Mouse (Mus musculus): ENCODE data around the gene 1700019D03Rik.

The 1700019D03Rik gene

DNA sequence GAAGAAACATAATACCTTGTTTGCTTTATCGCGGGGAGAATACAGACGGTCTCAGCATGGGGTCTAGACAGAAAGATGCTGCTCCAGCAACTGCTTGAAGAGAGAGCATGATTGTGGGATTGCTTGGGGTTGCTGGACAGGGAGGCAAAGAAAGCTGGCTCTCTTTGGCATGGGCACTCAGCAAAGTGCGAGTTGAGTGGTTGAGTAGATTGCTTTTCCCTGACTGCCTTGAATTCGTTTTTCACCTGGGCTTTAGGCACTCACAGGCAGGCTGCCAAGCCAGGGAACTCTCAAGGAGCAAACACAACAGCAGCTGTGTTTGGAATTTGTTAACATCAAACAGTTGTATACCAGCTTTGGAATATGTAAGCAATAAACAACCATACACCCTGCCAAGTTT, at the start of gene 1700019D03Rik:
Gene 1700019D03Rik (minus strand): TSS at position 101 of the 400 bp plus-strand sequence.
- no peak for DNase-seq

DNA sequence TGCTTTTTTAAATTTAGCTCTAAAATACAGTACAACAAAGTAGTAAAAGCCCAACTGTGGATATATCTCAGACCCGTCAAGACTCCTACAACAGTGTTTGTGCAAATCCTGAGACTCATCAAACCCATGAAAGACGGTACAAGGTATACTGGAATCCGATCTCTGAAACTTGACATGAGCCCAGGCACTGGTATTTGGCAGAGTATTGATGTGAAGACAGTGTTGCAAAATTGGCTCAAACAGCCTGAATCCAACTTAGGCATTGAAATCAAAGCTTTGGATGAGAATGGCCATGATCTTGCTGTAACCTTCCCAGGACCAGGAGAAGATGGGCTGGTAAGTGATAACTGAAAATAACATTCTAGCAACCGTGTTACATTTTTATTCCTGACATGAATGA, 43.9 kb upstream of the 1700019D03Rik start:
- no peak for DNase-seq

DNA sequence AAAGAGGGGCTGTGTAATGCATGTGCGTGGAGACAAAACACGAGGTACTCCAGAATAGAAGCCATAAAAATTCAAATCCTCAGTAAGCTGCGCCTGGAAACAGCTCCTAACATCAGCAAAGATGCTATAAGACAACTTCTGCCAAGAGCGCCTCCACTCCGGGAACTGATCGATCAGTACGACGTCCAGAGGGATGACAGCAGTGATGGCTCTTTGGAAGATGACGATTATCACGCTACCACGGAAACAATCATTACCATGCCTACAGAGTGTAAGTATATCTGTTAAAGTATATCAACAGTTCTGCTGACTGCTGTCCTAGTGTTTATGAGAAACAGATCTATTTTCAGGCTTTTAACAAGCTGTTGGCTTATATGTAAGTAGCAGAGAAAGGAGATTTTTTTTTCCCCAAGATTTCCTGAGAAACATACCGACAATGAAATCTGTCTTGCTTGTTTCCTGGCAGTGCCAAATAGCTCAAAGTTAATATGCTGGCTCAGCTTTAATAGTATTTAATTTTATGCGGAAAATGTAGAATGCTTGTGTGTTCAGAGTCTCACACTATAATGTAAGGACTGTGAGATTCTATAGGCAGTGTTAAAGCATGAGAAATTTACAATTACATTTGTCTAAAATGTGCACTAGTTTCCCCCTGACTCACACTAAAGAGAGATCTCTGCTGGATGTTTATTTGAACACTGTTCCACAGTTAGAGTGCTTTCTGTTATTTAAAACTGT, 42.1 kb upstream of the 1700019D03Rik start:
- DNase-seq: no peak

DNA sequence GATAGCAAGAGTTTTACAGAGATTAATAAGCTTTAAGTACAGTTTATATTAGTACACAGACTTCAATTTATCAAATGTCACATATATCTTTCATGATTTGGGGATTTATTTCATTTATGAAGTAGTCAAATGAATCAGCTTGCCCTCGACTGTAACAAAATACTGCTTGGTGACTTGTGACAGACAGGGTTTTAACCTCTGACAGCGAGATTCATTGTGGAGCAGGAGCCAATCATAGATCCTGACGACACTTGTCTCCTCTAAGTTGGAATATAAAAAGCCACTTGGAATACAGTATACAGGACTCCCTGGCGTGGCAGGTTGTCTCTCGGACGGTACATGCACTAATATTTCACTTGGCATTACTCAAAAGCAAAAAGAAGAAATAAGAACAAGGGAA, 41.4 kb upstream of the 1700019D03Rik start, which contains the start of gene Mstn:
Gene Mstn (plus strand): TSS at position 301 of the 400 bp plus-strand sequence.
- DNase-seq: no peak

DNA sequence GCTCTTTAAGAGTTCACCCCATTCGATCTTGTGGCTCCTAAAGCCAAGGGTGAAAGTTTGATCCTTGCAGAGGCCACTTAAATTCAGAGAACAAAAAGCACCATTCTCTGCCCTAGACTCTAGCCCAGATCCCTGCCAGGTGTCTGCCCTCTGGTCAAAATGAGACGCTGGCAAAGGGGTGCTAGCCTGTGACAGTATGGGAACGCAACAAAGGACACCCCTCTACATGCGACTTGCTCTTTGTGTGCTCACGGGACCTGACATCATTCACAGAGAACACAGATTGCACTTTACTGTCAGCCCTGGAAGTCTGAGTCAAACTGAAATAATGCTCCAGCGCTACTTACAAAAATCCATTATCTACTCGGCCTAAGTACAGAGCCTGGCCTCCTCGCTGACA, 40.5 kb upstream of the 1700019D03Rik start:
- no peak for DNase-seq

DNA sequence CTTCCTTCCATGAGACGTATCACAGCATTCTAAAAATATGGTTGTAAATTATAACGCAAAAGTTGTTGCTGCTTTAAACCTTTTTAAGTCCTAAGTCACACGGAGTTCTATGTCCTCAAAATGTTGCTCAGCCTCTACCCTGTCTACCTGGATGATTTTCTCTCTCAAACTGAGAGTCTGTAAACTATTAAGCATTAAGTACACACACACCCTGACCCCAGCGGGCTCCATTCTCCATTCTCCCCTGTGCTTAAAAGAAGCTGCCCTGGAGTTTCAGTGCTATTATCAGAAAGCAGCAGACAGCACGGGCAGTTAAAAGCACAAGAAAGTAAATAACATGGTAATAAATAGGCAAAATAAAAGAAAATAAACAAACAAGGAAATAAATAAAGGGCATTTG, 39.1 kb upstream of the 1700019D03Rik start:
- no peak for DNase-seq

DNA sequence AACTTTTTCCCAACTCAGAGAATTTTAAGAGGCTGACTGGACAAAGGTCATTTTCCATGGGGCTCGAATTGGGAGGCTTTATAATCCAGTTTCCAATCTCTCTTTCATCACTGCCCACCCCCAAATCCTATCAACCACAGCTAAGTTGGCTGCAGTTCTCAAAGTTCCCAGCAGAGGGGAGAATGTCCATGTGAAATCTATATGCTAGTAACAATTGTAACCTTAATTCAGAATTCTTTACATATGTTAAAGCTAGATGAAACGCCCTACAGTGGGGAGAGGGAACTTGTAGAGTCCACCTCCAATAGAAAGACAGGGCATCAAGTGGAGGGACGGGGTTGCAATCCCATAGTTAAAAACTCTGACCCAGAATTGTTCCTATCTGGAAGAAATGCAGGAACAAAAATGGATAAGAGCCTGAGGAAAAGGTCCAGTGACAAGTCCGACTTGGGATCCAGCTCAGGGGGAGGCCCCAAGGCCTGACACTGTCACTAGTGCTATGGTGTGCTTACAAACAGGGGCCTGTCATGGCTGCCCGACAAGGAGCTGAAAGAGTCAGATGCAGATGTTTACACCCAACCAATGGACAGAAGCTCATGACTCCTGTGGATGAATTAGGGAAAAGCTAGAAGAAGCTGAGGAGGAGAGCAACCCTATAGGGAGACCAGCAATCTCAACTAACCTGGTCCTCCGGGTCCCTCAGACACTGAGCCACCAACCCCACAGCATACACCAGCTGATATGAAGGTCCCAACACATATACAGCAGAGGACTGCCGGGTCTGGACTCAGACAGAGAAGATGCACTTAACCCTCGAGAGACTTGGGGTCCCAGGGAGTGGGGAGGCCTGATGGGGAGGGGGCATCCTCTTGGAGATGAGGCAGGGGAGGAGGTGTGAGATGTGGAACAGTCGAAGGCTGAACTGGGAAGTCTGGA, 33.4 kb upstream of the 1700019D03Rik start:
- peak; percentile 66 to 81 for DNase-seq

DNA sequence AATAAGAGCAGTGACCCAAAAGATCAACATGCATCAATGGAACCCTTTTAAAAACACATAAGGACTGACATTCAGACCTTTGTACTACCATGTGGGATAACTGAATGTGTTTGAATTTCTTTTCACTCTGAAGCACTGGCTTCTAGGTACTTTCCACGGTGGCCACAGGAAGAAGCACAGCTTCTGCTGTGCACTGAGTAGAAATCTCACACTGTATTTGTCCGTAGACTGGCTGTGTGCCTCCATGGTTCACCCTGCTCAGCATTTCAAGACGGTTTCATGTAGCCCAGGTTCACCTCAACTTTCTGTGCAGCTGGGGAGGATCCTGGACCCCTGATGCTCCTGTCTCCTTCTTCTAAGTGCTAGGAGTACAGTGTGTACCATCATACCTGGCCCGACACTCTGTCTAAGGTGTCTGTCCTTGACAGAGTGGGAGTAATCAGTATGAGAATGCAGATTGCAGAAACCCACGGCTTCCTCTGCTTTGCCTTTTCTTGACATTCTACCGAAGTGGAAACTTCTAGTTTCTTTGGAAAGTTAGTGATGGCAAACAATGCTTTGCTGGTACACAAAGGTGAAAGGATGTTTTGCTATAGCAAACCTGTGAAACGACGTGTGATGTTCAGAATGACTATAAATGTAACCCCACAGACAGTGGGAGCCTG, 29.9 kb upstream of the 1700019D03Rik start:
- DNase-seq: no peak

DNA sequence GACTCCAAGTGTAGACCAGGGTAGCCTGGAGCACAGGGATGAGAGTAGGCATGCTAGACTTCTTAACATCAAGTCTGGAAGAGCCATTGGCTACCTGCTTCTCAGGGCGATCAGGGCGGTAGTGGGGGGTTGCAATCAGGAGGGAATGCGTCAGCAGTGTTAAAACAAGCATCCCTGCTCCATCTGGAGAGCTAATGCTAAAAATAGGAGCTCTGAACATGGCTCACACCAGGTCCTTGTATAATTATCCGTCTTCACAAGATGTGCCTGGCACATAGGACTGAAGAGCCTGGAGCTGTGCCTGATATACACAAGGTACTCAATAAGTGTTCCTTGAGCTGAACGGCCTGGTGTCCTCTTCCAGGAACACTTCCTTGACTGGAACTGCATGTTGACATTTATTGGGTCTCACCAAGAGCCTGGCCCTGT, 17.5 kb upstream of the 1700019D03Rik start:
- DNase-seq: peak; percentile 41 to 55

DNA sequence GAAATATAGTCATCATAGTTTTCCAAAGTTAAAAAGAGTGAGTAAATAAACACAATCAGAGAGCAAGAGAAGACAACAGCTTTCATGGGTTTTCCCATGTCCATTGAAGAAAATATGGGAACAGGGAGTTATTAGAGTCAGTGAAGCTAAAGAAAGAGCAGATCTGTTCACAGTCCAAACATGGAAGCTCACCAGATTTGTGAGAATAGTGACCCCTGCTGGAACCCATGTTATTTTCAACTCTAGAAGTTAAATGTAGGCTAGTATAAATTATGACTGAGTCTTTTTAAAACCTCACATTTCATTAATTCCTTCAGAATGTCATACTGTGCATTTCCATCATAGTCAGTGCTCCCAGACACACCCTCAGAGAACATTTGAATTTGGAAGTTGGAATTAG, 12.6 kb upstream of the 1700019D03Rik start:
- no peak for DNase-seq

DNA sequence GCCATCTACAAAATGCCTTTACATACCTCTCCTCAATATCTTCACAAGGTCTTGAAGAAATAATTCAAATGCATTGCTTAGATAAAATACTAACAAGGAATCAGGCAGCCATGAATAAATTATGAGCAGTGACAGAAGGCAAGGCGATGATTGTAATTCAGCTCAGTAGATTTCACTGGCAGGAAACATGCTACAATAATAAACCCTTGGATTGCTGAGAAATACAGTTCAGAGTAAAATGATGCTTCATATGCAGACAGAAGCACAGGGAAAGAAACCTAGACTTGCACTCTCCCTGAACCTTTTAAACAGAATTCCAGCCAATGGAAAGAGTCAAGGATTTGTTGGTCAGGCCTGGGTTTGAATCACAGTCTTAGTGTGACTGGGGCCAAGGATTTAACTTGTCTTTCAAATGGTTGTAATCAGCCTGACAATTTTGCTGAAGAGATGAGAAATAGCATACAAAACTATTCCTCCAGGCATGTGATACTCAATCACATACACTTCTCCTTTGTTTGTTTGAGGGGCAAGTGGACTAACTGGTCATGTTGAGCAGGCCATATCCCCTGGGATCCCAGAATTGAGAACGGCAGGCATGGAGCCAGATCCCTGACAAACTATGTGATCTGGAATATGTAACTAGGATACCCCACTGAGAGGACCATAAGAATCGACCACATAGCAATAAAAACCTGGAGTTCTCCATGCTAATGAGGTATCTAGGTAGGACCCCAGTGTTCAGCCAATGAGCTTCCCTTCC, 1.1 kb downstream of the 1700019D03Rik start:
- DNase-seq: no peak

DNA sequence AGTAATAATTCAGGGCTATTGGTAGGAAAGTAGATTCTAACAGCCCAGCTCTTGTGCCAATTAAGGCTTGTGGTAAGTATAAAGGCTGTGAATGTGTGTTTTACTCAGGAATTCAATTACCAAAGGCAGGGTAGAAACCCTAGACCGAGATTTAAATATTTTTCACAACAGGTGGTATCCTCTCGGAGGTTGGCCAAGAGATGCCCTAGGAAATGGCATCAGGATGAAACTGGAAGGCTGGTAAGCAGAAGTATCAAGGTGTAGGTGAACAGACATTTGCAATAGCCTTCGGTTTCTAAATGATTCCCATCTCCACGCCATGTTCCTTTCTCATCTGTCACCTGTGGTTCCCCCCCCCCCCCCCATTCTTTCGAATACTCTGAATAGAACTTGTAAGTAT, 4.4 kb downstream of the 1700019D03Rik start:
- DNase-seq: no peak

DNA sequence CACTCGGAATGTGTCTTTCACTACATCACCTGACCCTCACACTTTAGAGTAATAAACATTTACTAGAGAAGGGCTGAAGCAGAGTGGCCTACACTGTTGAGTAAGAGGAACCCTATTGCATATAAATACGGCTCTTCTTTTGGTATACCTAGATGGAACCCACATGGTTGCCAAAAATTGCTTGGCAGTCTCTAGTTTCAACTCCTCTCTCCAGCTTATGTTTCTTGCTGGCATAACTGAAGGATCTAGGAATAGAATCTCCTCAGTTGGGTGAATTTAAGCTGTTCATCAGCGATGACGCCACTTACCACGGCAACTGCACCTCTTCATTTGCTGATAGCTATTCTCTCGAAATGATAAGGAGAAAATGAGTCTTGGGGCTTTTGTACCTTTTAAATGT, 5.3 kb downstream of the 1700019D03Rik start:
- no peak for DNase-seq

DNA sequence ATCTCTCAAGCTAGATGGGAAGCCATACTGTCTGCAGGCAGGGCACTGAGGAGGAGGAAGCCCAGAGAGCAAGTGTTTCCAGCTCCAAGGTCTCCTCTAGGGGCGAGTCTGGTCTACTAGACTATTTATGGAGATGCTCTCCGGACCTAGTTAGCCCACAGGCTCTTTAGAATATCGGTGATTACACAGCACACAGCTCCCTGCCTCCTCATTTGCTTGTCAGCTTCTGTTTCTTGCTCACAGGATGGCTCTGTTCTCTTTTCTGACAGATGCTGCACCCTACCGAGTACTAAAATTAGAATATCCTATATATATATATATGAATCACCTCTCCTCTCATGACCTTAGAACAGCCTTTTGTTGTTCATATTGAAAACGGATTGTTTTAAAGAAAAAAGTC, 33.3 kb downstream of the 1700019D03Rik start:
- peak; percentile 36 to 61 for DNase-seq

DNA sequence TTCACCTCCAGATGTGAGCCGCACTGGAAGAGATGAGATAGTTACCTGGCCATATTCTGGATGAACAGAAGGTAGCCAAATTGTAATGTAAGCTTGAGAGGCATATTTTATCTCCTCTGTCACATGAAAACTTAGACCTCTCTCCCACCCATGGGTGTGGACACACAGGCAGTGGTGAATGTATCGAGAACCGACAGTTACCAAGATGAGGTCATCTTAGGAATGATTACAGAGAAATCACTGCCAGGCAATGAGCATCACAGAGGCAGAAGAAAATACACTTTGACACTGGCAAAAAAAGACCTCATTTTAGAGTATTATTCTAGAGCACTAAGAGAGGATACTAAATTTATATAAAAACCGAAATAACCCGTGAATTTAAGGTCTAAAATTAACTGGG, 46.8 kb downstream of the 1700019D03Rik start:
- DNase-seq: no peak

DNA sequence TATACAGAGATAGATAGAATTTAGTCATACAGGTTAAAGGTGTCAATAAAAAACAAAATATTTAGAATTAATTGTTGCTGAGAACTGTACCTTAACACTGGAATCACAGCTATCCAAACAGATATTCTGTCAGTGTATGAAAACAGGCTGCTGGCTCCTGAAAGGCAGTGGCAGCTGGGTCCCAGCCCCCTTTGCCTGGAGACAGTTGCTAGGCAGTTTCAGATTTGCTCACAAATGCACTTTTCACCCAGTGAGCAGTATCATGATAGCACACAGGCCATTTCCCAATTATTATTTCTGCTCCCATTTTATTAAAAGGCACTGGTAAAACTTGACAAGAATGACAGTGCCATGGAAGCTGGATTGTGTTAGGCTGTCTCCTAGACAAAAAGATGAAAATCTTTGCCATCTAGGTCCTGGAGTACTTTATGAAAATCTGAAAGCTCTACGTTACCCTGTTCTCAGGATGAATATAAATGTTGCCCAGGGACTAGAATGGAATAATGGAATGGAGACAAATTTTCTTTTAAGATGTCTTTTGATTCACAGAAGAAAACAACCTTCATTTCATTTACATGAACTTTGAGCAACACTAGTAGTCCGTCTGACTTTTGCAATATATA, 48.0 kb downstream of the 1700019D03Rik start:
- DNase-seq: no peak

DNA sequence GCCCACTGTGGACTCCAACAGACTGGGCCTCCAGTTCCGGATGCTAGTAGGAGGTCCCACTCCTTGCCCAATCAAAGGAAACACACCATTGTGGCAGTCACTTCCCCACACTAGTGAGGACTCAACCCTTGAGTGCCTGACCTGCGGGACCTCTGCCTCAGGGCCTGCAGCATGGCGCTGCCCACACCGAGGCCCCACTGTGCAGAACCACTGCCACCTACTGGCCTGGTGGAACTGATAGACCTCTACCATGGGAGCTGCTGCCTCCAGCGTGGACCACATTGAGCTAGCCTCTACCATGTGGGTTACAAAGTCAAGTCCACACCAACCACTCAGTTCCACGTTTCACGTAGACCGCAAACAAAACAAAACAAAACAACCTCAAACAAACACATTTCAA, 55.4 kb downstream of the 1700019D03Rik start:
- DNase-seq: no peak

DNA sequence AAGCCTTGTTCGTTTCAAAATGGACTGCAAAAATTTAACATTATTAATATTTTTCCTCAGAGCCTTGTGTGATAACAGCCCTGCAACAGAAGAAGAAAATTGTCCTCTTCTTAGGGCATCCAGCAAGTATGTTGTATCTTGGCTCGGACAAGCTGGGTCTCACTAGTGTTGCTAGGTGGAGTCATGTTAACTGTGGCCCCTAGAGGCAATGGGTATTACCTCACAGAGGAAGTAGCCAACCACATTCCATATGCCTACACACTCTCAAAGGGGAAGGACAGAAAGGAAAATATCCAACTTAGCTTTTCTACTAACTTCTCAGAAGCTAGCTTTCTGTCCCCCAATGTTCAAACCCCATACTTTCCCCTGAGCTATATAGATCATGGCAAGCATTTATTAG, 56.9 kb downstream of the 1700019D03Rik start:
- DNase-seq: no peak

DNA sequence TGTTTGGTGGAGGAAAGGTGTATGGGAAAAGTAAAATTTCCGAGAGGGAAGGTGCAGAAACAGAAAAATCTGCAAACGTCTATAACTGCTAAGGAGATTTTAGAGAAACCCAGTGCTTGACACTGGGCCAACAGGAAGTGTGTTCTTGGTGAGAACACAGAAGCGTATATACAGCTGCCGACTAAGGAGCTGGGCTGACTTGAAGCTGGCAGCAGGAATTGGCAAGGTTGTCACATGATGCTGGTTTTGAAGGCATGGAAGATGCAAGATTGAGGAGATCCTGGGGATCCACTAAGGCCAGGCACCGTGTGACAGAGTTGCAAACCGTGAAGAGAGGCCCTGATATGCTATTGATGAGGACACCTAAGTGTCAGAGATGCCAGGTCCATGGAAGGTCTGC, 59.8 kb downstream of the 1700019D03Rik start:
- no peak for DNase-seq

DNA sequence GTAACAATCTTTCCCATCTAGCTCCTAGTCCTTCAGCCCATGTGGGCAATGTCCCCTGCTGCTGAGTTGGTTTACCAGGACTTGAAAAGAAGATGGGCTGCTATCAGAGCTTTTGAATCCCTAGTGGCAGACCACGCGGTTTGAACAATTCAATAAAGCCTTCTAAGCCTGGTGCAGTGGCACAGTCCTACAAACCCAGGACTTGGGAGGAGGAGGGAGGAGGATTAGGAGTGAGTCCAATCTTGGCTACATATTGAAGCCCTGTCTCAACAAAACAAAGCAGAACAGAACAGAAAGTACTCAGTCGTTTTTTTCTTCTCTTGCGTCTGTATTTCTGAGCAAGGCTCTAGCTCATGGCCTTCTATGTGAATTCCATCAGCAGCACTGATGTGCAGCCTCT, 63.2 kb downstream of the 1700019D03Rik start:
- DNase-seq: no peak

DNA sequence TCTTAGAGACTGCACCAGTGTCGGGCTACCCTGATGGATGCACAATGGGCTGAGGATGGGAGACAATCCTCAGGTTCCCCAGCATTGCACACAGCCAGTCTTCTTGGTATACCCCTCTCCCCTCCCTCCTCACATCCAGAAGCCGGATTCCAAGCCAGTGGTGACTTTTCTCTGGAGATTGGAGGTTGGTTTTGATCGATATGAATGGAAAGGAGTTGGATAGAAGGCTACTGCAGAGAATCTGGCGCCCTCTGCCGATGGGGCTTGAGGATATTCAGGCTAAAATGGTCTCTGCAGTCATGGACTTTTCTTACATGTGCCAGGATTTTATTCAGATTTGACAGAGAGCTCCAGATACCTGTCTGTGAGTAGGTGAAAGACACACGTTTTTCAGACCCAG, 64.9 kb downstream of the 1700019D03Rik start:
- peak; percentile 51 to 59 for DNase-seq

DNA sequence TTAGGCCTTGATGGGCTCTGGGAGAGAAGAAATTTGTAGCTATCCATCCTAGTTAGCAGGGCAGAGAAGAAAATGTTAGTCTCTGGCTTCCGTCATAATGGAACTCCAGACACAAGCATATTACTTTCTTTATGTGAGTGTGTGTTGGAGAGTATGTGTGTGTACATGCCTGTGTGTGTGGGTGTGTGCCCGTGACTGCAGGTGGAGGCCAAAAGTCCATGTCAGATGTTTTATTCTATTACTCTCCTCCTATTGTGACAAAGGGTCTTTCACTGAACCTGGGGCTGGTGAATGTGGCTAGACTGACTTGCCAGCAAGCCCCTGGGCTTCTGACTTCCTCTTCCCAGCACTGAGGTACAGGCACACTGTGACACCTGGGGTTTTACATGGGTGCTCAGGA, 65.5 kb downstream of the 1700019D03Rik start:
- DNase-seq: no peak

All from cerebellum, postnatal 36 days (tissue).